8 mouse cellular contexts compared by ENCODE assay signal in genomic region chr13:73467034-73467420, GRCm38 (mm10). TPM values are rescaled to one million over a fixed set of nuclear protein-coding genes. Genes with fewer than 3 reads are reported as not detected.
A peak's percentile ranks its signal among the peaks of the same experiment; 100 is the strongest.
DNase-seq lines count a peak whose midpoint lies in the region; ATAC-seq and TF ChIP-seq lines count a peak whose summit lies in the region.

Lpcat1 (plus strand) TSS chr13:73467197.

- ATAC-seq in forebrain, embryonic 16.5 days: peak; percentile 98
- ATAC-seq in neural tube, embryonic 14.5 days (ENCODE audit: low read depth): peak; percentile 97

- H3K4me3 ChIP-seq in MEL (ENCODE audit: control insufficient read depth in 1 of 2, insufficient read depth in 1 of 2, low read depth in 2 of 2, low read length in 2 of 2): peak within 1 kb of the TSS; percentile 76 to 95
- H3K4me3 ChIP-seq in forebrain, embryonic 16.5 days (replicated peaks; ENCODE audit: low read length): peak within 1 kb of the TSS; percentile 80
- peak within 1 kb of the TSS; percentile 92 for H3K4me3 ChIP-seq in neural tube, embryonic 14.5 days (ENCODE audit: low read depth, low read length)
- peak within 1 kb of the TSS; percentile 81 for H3K4me3 ChIP-seq in testis, adult 2 months (ENCODE audit: control insufficient read depth, low read depth, low read length)

- TF ChIP-seq CTCF in MEL (IDR thresholded peaks at IDR 0.05 in 2 of 3, conservative IDR thresholded peaks at IDR 0.05 in 1 of 3; ENCODE audit: control insufficient read depth in 1 of 3, insufficient read depth in 1 of 3, low read depth in 2 of 3, low read length in 3 of 3, poor library complexity in 1 of 3, severe bottlenecking in 1 of 3): no peak
- TF ChIP-seq CTCF in testis, adult 2 months (IDR thresholded peaks at IDR 0.05; ENCODE audit: control insufficient read depth, insufficient read depth, insufficient replicate concordance, low read depth, low read length): no peak

- H3K4me1 ChIP-seq in MEL (ENCODE audit: control insufficient read depth in 1 of 2, insufficient read depth in 2 of 2, low read length in 2 of 2): peaks cover 3 to 8% of the 10 kb centered on the region in 2 experiments; a peak in 3 of 4 replicates
- peaks cover 25% of the 10 kb centered on the region for H3K4me1 ChIP-seq in forebrain, embryonic 16.5 days (replicated peaks; ENCODE audit: control insufficient read depth, insufficient read depth, low read length)
- peaks cover 21% of the 10 kb centered on the region for H3K4me1 ChIP-seq in neural tube, embryonic 14.5 days (ENCODE audit: control insufficient read depth, insufficient read depth, low read length)
- peaks cover 11% of the 10 kb centered on the region for H3K4me1 ChIP-seq in testis, adult 2 months (ENCODE audit: control insufficient read depth, insufficient read depth, low read length)

- peak within 1 kb of the TSS; percentile 81 for H3K4me2 ChIP-seq in forebrain, embryonic 16.5 days (ENCODE audit: low read length)
- H3K4me2 ChIP-seq in neural tube, embryonic 14.5 days (ENCODE audit: low read depth, low read length): peak within 1 kb of the TSS; percentile 86

- H3K27ac ChIP-seq in MEL (ENCODE audit: control insufficient read depth, low read depth, low read length): peak within 1 kb of the TSS; percentile 81
- H3K27ac ChIP-seq in forebrain, embryonic 16.5 days (ENCODE audit: low read length): peak within 1 kb of the TSS; percentile 98
- H3K27ac ChIP-seq in neural tube, embryonic 14.5 days (ENCODE audit: low read depth, low read length): peak within 1 kb of the TSS; percentile 97
- H3K27ac ChIP-seq in testis, adult 2 months (ENCODE audit: control insufficient read depth, insufficient read depth, low read depth, low read length): no peak within 1 kb of the TSS

- intact Hi-C loops in heart, postnatal 25 days (cut with DNase I): no loop called here

- H3K36me3 ChIP-seq in MEL (ENCODE audit: control insufficient read depth in 1 of 2, insufficient read depth in 2 of 2, low read length in 2 of 2): peaks cover 0 to 6% of the 10 kb centered on the region in 2 experiments; a peak in 3 of 4 replicates
- H3K36me3 ChIP-seq in forebrain, embryonic 16.5 days (ENCODE audit: control insufficient read depth, insufficient read depth): no peaks in the 10 kb centered on the region
- no peaks in the 10 kb centered on the region for H3K36me3 ChIP-seq in neural tube, embryonic 14.5 days (ENCODE audit: control insufficient read depth, insufficient read depth, low read length)
- H3K36me3 ChIP-seq in testis, adult 2 months (ENCODE audit: control insufficient read depth, insufficient read depth, low read length): no peaks in the 10 kb centered on the region

- TF ChIP-seq POLR2A in MEL (IDR thresholded peaks at IDR 0.05; ENCODE audit: control insufficient read depth in 1 of 2, insufficient read depth in 1 of 2, low read depth in 1 of 2, low read length in 2 of 2, poor library complexity in 1 of 2): peak; percentile 56 to 86; a peak in 3 of 4 replicates
- TF ChIP-seq POLR2A in testis, adult 2 months (IDR thresholded peaks at IDR 0.05; ENCODE audit: control insufficient read depth, low read depth, low read length): no peak

- H3K9ac ChIP-seq in MEL (ENCODE audit: control insufficient read depth, low read depth, low read length, poor library complexity, severe bottlenecking): peak within 1 kb of the TSS; percentile 94
- H3K9ac ChIP-seq in forebrain, embryonic 16.5 days (replicated peaks; ENCODE audit: low read depth, low read length): peak within 1 kb of the TSS; percentile 72
- H3K9ac ChIP-seq in neural tube, embryonic 14.5 days (replicated peaks; ENCODE audit: low read depth, low read length): peak within 1 kb of the TSS; percentile 87

- peaks cover 34% of the 10 kb centered on the region for H3K79me2 ChIP-seq in MEL (ENCODE audit: control insufficient read depth, insufficient read depth, low read length, poor library complexity)

- 0 out of 4 replicates have a peak, but pooled peaks of 1 of the 2 experiments have one; percentile 15 for TF ChIP-seq EP300 in MEL (IDR thresholded peaks at IDR 0.05; ENCODE audit: low read depth in 1 of 2, low read length in 2 of 2)

- TF ChIP-seq RAD21 in MEL (IDR thresholded peaks at IDR 0.05; ENCODE audit: low read depth, low read length): no peak

- DNase-seq in MEL (ENCODE audit: low read depth, low spot score): peak; percentile 92
- peak; percentile 91 to 96 for DNase-seq in cerebellum, adult 18-20 months
- DNase-seq in heart, postnatal 25 days (ENCODE audit: low spot score): peak; percentile 72
- peak; percentile 85 to 92 for DNase-seq in layer of hippocampus, adult 18-20 months (ENCODE audit: low spot score in 2 of 2)
- peak; percentile 84 to 89 for DNase-seq in lung, adult 18-20 months

- WGBS in forebrain, embryonic 16.5 days: under 1% methylated on average over 35 of the region's 35 CpGs
- WGBS in neural tube, embryonic 14.5 days: under 1% methylated on average over 34 of the region's 35 CpGs

- H3K27me3 ChIP-seq in MEL (ENCODE audit: control insufficient read depth in 1 of 2, insufficient read depth in 2 of 2, low read length in 2 of 2): no peaks in the 10 kb centered on the region
- no peaks in the 10 kb centered on the region for H3K27me3 ChIP-seq in forebrain, embryonic 16.5 days (replicated peaks; ENCODE audit: control insufficient read depth, insufficient read depth, low read length)
- peaks cover 3% of the 10 kb centered on the region; the same call in 1 of the 2 replicates for H3K27me3 ChIP-seq in neural tube, embryonic 14.5 days (ENCODE audit: control insufficient read depth, insufficient read depth, low read length)
- no peaks in the 10 kb centered on the region for H3K27me3 ChIP-seq in testis, adult 2 months (ENCODE audit: control insufficient read depth, insufficient read depth, low read length)

- no peaks in the 10 kb centered on the region for H3K9me3 ChIP-seq in MEL (replicated peaks; ENCODE audit: insufficient read depth, low read length)
- H3K9me3 ChIP-seq in forebrain, embryonic 16.5 days (ENCODE audit: control insufficient read depth, low read length): no peaks in the 10 kb centered on the region
- no peaks in the 10 kb centered on the region for H3K9me3 ChIP-seq in neural tube, embryonic 14.5 days (ENCODE audit: control insufficient read depth, low read length)

TF ChIP-seq in MEL, 35 proteins besides CTCF, POLR2A, EP300 and RAD21 (continues in another document):
- TF ChIP-seq GABPA (IDR thresholded peaks at IDR 0.05; ENCODE audit: low read depth, low read length): no peak
- TF ChIP-seq POLR2AphosphoS2 (IDR thresholded peaks at IDR 0.05; ENCODE audit: low read length): peak; percentile 64; the same call in 1 of the 2 replicates
- no peak for TF ChIP-seq USF2 (IDR thresholded peaks at IDR 0.05; ENCODE audit: borderline replicate concordance in 1 of 2, insufficient read depth in 1 of 2, low read depth in 1 of 2, low read length in 2 of 2)
- TF ChIP-seq ETS1 (IDR thresholded peaks at IDR 0.05; ENCODE audit: low read depth, low read length): no peak
- TF ChIP-seq GATA1 (IDR thresholded peaks at IDR 0.05; ENCODE audit: low read depth, low read length): no peak
- peak; percentile 37; the same call in 1 of the 2 replicates for TF ChIP-seq TBP (IDR thresholded peaks at IDR 0.05; ENCODE audit: low read depth, low read length)
- 0 out of 2 replicates have a peak, but pooled peaks have one; percentile 10 for TF ChIP-seq MYC (IDR thresholded peaks at IDR 0.05; ENCODE audit: low read depth, low read length)
- peak; percentile 46 for TF ChIP-seq SIN3A (IDR thresholded peaks at IDR 0.05; ENCODE audit: low read length)
- TF ChIP-seq CHD2 (IDR thresholded peaks at IDR 0.05; ENCODE audit: low read length): no peak
- TF ChIP-seq ZC3H11A (IDR thresholded peaks at IDR 0.05; ENCODE audit: low read depth, low read length): no peak
- no peak for TF ChIP-seq POLR2AphosphoS5 (IDR thresholded peaks at IDR 0.05; ENCODE audit: borderline replicate concordance, low read depth, low read length)
- TF ChIP-seq ELF1 (IDR thresholded peaks at IDR 0.05; ENCODE audit: low read depth, low read length): no peak
- TF ChIP-seq ZNF384 (IDR thresholded peaks at IDR 0.05; ENCODE audit: low read depth, low read length): no peak
- no peak for TF ChIP-seq SMC3 (IDR thresholded peaks at IDR 0.05; ENCODE audit: low read depth, low read length)
- TF ChIP-seq CHD1 (IDR thresholded peaks at IDR 0.05; ENCODE audit: low read depth, low read length): no peak
- peak; percentile 30 for TF ChIP-seq MXI1 (IDR thresholded peaks at IDR 0.05; ENCODE audit: low read depth, low read length)
- peak; percentile 91 for TF ChIP-seq NRF1 (IDR thresholded peaks at IDR 0.05; ENCODE audit: insufficient read depth, low read depth, low read length, poor library complexity, severe bottlenecking)
- TF ChIP-seq HCFC1 (IDR thresholded peaks at IDR 0.05; ENCODE audit: low read depth, low read length): peak; percentile 65
- TF ChIP-seq RCOR1 (IDR thresholded peaks at IDR 0.05; ENCODE audit: low read depth, low read length): no peak
- peak; percentile 87 for TF ChIP-seq NELFE (IDR thresholded peaks at IDR 0.05; ENCODE audit: low read depth, low read length)
- TF ChIP-seq JUND (IDR thresholded peaks at IDR 0.05; ENCODE audit: low read depth, low read length): no peak
- TF ChIP-seq ZKSCAN1 (IDR thresholded peaks at IDR 0.05; ENCODE audit: low read depth, low read length): 0 out of 2 replicates have a peak, but pooled peaks have one; percentile 18
- TF ChIP-seq USF1 (IDR thresholded peaks at IDR 0.05; ENCODE audit: low read depth, low read length): no peak
- TF ChIP-seq ZMIZ1 (IDR thresholded peaks at IDR 0.05; ENCODE audit: low read depth, low read length): peak; percentile 81
- 0 out of 2 replicates have a peak, but pooled peaks have one; percentile 22 for TF ChIP-seq E2F4 (IDR thresholded peaks at IDR 0.05; ENCODE audit: borderline replicate concordance, low read depth, low read length)
- no peak for TF ChIP-seq KAT2A (conservative IDR thresholded peaks at IDR 0.05; ENCODE audit: low read depth, low read length)
- TF ChIP-seq MEF2A (IDR thresholded peaks at IDR 0.05; ENCODE audit: extremely low read depth, insufficient replicate concordance, low read depth, low read length, poor library complexity, severe bottlenecking): no peak
- no peak for TF ChIP-seq TAL1 (IDR thresholded peaks at IDR 0.05; ENCODE audit: low read length)

RNA-seq across cellular contexts. Expression of gene Lpcat1, which starts in this region (rescaled TPM):
- 30.5 and 38.8 TPM in 2 replicates for total RNA-seq in MEL (2012; rRNA removed)
- 10 to 100 TPM in 1 of 2 experiments, not detected in 1; 31.5 TPM for polyA plus RNA-seq in MEL (2012; ENCODE audit: insufficient read depth in 1 of 2, insufficient read length in 2 of 2, low read depth in 1 of 2, low replicate concordance in 2 of 2, missing spikeins in 1 of 2)
- 62.3 and 64.7 TPM in 2 replicates for polyA plus RNA-seq in forebrain, embryonic 16.5 days (2015; fragmentation: Nextera tagmentation; extraction: Ambion mirVana)
- total RNA-seq in heart, postnatal 25 days (2021): 1 to 10 TPM; 7.6 to 8.4 TPM
- total RNA-seq in layer of hippocampus, adult 18-20 months (2021): 10 to 100 TPM; 35.0 to 37.7 TPM
- 74.9 and 80.1 TPM in 2 replicates for polyA plus RNA-seq in neural tube, embryonic 14.5 days (2014; fragmentation: Nextera tagmentation; extraction: Ambion mirVana)
- 1.9 and 2.0 TPM in 2 replicates for polyA plus RNA-seq in testis, adult 2 months (2012; rRNA removed)
